ENCODE assay signal across 12 mouse cellular contexts in genomic region chrX:111537859-111538258, GRCm38 (mm10). TPM values are rescaled to one million over a fixed set of nuclear protein-coding genes. Genes with fewer than 3 reads are reported as not detected.
A peak's percentile ranks its signal among the peaks of the same experiment; 100 is the strongest.
DNase-seq lines count a peak whose midpoint lies in the region; ATAC-seq lines count a peak whose summit lies in the region.
"Had no signal": no experiment of that assay in that cellular context is flagged by ENCODE, and none has a peak within 500 bp of the region (broad histone marks: within the 10 kb centered on the region; RNA-seq: fewer than 3 reads in every experiment).

TSS of gene Rps6ka6 (minus strand) at chrX:111537959.

- H3K9me3 ChIP-seq in neural tube, embryonic 11.5 days (ENCODE audit: control insufficient read depth, low read length): no peaks in the 10 kb centered on the region
- H3K9me3 ChIP-seq in forebrain, embryonic 16.5 days (ENCODE audit: control insufficient read depth, low read length): no peaks in the 10 kb centered on the region
- no peaks in the 10 kb centered on the region for H3K9me3 ChIP-seq in limb, embryonic 13.5 days

- no peak for DNase-seq in neural tube, embryonic 11.5 days (ENCODE audit: low spot score)
- no peak for DNase-seq in neural tube, embryonic 10.5 days (ENCODE audit: extremely low spot score, low spot score)
- peak; percentile 62 for DNase-seq in yolk sac, embryonic 10.5 days (ENCODE audit: low spot score)
- no peak for DNase-seq in spleen, postnatal 36 days (ENCODE audit: low spot score in 2 of 2)
- no peak for DNase-seq in thymus, postnatal 25 days
- DNase-seq: adrenal gland, postnatal 25 days; gastrocnemius, postnatal 14 days; kidney, adult 2 months had no signal

- H3K4me2 ChIP-seq in neural tube, embryonic 11.5 days (ENCODE audit: low read depth): no peak within 1 kb of the TSS
- no peak within 1 kb of the TSS for H3K4me2 ChIP-seq in forebrain, embryonic 16.5 days (ENCODE audit: low read length)
- H3K4me2 ChIP-seq in limb, embryonic 13.5 days (replicated peaks): no peak within 1 kb of the TSS

- H3K27me3 ChIP-seq in neural tube, embryonic 11.5 days (ENCODE audit: control insufficient read depth, insufficient read depth, low read length): no peaks in the 10 kb centered on the region
- H3K27me3 ChIP-seq in forebrain, embryonic 16.5 days (replicated peaks; ENCODE audit: control insufficient read depth, insufficient read depth, low read length): no peaks in the 10 kb centered on the region
- no peaks in the 10 kb centered on the region for H3K27me3 ChIP-seq in limb, embryonic 13.5 days

- no peak for ATAC-seq in neural tube, embryonic 11.5 days (ENCODE audit: insufficient read depth, low FRiP score, low TSS enrichment)
- ATAC-seq in forebrain, embryonic 16.5 days: no peak
- ATAC-seq in limb, embryonic 13.5 days (ENCODE audit: low FRiP score, low read depth): no peak

- H3K36me3 ChIP-seq in neural tube, embryonic 11.5 days (ENCODE audit: control insufficient read depth, insufficient read depth, low read length): no peaks in the 10 kb centered on the region
- no peaks in the 10 kb centered on the region for H3K36me3 ChIP-seq in forebrain, embryonic 16.5 days (ENCODE audit: control insufficient read depth, insufficient read depth)
- H3K36me3 ChIP-seq in limb, embryonic 13.5 days: no peaks in the 10 kb centered on the region

- H3K4me1 ChIP-seq in neural tube, embryonic 11.5 days (ENCODE audit: control insufficient read depth, insufficient read depth, low read length): no peaks in the 10 kb centered on the region
- H3K4me1 ChIP-seq in forebrain, embryonic 16.5 days (replicated peaks; ENCODE audit: control insufficient read depth, insufficient read depth, low read length): no peaks in the 10 kb centered on the region
- H3K4me1 ChIP-seq in limb, embryonic 13.5 days: no peaks in the 10 kb centered on the region

- WGBS in neural tube, embryonic 11.5 days: 79% methylated on average over 10 of the region's 10 CpGs
- WGBS in forebrain, embryonic 16.5 days: 79% methylated on average over 10 of the region's 10 CpGs
- WGBS in limb, embryonic 13.5 days: 56% methylated on average over 10 of the region's 10 CpGs

- H3K4me3 ChIP-seq in neural tube, embryonic 11.5 days (ENCODE audit: low read depth, low read length): no peak within 1 kb of the TSS
- H3K4me3 ChIP-seq in forebrain, embryonic 16.5 days (replicated peaks; ENCODE audit: low read length): no peak within 1 kb of the TSS
- H3K4me3 ChIP-seq in limb, embryonic 13.5 days: no peak within 1 kb of the TSS
- H3K4me3 ChIP-seq: myocyte had no signal

- no peak within 1 kb of the TSS for H3K27ac ChIP-seq in neural tube, embryonic 11.5 days (ENCODE audit: low read depth, low read length)
- H3K27ac ChIP-seq in forebrain, embryonic 16.5 days (ENCODE audit: low read length): no peak within 1 kb of the TSS
- no peak within 1 kb of the TSS for H3K27ac ChIP-seq in limb, embryonic 13.5 days
- H3K27ac ChIP-seq: liver, embryonic 14.5 days had no signal

- no peak within 1 kb of the TSS for H3K9ac ChIP-seq in neural tube, embryonic 11.5 days (ENCODE audit: low read length)
- H3K9ac ChIP-seq in forebrain, embryonic 16.5 days (replicated peaks; ENCODE audit: low read depth, low read length): no peak within 1 kb of the TSS
- no peak within 1 kb of the TSS for H3K9ac ChIP-seq in limb, embryonic 13.5 days
- H3K9ac ChIP-seq: liver, embryonic 14.5 days had no signal

RNA-seq across cellular contexts. Expression of gene Rps6ka6, which starts in this region (rescaled TPM):
- polyA plus RNA-seq in neural tube, embryonic 11.5 days (2014; fragmentation: Nextera tagmentation; extraction: Ambion mirVana): 64.3 and 64.4 TPM in 2 replicates
- polyA plus RNA-seq in forebrain, embryonic 16.5 days (2015; fragmentation: Nextera tagmentation; extraction: Ambion mirVana): 32.4 and 35.6 TPM in 2 replicates
- 29.4 and 31.5 TPM in 2 replicates for polyA plus RNA-seq in limb, embryonic 13.5 days (2015; fragmentation: Nextera tagmentation; extraction: Ambion mirVana)
- polyA plus RNA-seq: myocyte had no signal
